Mouse (Mus musculus): ENCODE measurements around the gene Eif5b.

DNA sequence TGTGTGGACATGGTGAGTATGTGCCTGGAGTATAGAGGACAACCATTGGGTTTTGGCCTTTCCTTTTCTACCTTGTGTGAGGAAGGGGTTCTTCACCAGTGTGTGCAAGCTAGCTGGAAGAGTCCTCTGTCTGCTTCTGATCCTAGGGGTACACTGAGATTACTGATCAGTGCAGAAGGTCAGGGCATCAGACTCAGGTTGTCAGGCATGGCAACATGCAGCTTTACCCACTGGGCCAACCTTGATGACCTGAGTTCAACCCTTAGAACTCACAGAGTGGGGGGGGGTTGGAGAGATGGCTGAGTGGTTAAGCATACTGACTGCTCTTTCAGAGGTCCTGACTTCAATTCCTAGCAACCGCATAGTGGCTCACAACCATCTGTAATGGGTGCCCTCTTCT, 13.5 kb upstream of the Eif5b start:
- no peak for TF ChIP-seq CTCF (IDR thresholded peaks at IDR 0.05; ENCODE audit: low read depth, low read length)
- no peak for TF ChIP-seq POLR2A (IDR thresholded peaks at IDR 0.05; ENCODE audit: borderline replicate concordance, low read depth, low read length)
